Mouse (Mus musculus) heart, postnatal 10 days (tissue): ENCODE measurements at regions not wholly inside any gene's neighbourhood (a gene's known extent, or its start where the extent isn't known, plus 50 kb on each side); places are given as distances from the start of the nearest gene placed in this dataset.
A peak's percentile ranks its signal among the peaks of the same experiment; 100 is the strongest.

Experiments used
- DNase-seq, 2 experiments: peaks; one replicate each; pipeline ENCODE4 v3.0.0; 2021
- intact Hi-C: fragments of 180-260 bp; cut with DNase I; formaldehyde crosslinking; loops from one replicate; pipeline ENCODE4 v1.15.1; 2025

DNA sequence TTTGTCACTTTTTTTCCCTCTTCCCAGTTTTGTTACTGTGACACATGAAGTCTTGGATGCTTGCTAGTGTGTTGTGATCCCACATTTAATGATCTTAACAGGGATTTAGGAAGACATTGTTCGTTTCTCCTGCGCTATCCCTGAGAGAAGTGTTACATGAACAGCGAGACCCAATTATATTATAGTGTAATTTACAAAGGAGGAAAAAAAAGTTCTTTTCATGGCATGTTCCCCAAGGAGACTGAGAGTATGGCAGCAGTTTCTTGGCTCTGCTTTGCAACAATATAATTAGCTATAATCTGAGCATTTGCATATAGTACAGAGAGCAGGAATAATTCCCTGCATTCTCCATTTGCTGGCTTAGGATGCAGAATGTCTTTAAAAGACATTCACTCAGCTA lies 168.6 kb downstream of the Insc start:
- no peak for DNase-seq
- intact Hi-C loops: no loop called here

DNA sequence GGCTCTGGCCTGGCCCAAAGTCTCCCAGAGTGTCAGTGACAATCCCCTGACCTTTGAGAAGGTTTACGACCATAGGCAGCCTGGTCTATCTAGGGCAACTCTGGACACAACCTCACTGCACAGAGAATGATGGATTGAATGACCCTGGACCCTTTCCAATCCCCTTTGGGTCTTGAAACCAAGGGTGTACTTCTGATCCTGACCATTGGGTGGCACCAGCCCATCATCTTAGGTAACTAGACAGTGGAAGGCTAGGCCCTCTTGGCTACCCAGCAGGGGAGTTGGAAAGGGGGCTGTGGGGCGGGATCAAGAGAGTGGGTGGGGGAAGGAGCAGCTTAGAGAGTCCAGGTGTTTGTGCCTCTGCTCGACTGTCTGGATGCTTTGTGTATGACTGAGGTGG lies 178.7 kb downstream of the Insc start:
- DNase-seq: peak; percentile 74 to 84
- intact Hi-C loops: loop anchor here (2.0 to 5.0 kb wide), 2 partner anchors 290 to 1119 kb away; no protein-coding TSS in a partner anchor

- intact Hi-C loops: no loop called here
Measured at GRCm38 (mm10) chr7:114933861-114934260, 190.4 kb downstream of the Insc start.

GRCm38 (mm10) chr7:114950759-114951158 lies 207.3 kb downstream of the Insc start:
- DNase-seq: no peak
- intact Hi-C loops: no loop called here

More at GRCm38 (mm10) chr7:114933861-114934260, 190.4 kb downstream of the Insc start:
- DNase-seq: no peak

DNA sequence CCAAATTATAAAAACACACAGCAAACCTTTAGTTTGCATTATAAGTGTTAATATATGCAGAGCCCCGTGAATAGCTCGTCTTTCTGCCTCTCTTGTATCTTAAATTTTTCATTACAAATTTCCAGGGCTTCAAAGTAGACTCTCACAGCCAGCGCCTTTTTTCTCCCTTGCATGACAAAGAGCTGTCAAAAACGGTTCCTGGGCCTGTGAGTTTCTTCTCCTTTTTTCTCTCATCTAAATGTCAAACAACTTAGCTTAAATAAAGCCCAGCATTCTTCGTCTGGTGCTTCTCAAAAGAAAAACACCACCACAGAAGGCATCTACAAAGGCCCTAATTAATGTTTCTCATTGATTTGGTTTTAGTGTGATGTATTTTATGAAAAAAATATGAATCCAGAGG lies 219.7 kb downstream of the Insc start:
- intact Hi-C loops: no loop called here
- no peak for DNase-seq

DNA sequence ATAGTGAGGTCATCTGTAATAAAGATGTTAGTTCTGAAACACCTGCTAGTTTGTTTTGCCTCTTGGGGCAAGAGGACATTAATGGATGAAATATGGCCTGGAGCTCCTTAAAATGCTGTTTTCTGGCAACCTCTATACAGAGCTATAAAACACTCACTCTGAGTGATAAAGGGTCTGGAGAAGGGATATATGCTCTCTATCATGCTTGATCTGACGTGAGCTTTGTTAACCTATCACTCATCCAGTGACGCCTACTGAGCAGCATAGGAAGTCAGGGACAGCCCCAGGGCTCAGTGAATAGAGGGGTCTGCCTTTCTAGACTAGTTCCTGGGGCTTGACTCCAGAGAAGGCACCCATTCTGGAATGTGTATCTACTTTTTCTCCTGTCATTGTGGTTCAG lies 222.4 kb downstream of the Insc start:
- intact Hi-C loops: no loop called here
- no peak for DNase-seq

DNA sequence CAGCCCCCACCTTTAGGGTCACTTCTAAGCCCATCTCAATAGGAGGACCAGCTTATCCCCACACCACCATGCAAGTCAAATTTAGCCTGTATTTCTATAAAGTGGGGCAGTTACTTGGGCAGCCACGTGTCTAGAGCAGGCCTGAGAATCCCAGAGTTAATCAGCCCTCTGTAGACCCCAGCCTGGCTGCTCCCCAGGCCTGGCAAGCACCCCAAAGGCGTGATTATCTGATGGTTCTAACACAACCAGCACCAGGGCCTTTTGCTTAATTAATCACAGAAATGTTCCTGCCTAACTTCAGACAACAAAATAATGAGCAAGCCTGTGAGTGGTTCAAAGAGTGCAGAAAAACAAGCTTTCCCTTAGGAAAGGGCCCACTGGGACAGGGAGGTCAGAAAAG lies 243.0 kb downstream of the Insc start:
- intact Hi-C loops: no loop called here
- DNase-seq: no peak

DNA sequence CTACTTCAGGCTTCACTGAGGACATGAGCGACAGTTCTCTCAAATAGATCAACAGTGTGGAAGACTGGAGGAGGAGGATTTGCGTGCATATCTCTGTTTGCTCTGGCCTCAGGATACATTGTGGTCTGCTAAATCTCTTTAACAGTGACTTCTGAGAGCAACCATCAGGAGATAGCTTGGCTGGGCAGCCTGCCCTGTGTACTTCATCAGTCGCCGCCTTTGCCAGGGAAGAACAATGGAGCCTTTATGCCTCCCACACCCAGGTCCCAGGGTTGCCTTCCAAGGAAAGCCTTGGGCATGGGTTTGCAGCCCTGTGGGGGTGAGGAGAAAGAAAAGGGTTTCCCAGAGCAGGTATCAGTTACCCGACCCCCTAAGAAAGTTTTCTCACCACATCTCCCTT lies 247.8 kb downstream of the Insc start:
- intact Hi-C loops: no loop called here
- DNase-seq: peak; percentile 61 to 64

DNA sequence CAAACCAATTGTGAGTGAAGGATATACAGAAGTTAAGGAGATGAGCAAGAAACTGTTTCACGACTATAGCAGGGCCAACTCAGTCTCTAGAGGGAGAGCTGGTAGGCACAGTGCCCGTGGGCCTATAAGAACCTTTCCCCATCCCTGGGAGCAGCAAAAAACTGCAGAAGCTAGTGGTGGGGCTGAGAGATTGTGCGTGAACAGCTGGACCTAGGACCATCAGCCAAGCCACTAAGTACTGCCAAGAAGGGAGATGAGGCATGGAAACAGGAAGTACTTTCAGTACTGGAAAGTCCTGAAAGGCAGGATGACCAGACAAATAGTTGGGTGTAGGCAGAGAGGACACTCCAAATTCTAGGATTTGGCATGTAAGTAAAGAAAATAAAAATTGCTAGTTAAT lies 248.9 kb downstream of the Insc start:
- DNase-seq: peak; percentile 62 to 66
- intact Hi-C loops: no loop called here

DNA sequence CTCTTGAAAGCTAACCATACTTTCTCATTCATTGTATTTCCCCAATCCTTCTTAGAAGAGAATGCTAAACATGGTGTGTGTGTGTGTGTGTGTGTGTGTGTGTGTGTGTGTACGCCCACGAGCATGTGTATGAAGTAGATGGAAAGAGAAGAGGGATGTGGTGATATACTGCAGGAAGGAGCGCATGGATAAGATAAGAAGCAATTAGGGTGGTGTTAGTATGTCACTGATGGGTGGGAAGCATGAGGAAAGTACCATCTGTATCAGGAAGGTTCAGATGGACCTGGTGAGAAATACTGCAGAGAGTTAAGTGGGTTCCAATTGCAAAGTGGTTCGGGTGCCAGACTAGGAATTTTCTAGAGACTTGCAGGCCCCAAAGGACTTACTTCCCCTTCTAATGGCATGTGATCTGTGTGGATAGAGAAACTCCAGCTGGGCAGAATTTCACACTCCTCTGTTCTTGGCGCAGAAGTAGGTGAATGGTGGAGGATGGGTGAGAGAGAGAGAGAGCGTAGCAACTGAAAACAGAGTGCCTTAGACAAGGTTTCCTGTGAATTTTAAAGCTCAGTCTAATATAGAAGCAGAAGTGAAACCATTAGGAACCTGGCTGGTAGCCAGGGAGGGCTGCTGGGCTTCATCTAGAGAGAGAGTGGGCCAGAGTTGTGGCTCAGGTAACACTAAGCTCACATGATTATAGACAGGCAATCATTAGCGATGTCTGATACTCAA lies 257.5 kb downstream of the Insc start:
- intact Hi-C loops: no loop called here
- DNase-seq: peak; percentile 42 to 51

GRCm38 (mm10) chr7:115014253-115014998 lies 270.9 kb downstream of the Insc start:
- intact Hi-C loops: no loop called here
- DNase-seq: no peak

DNA sequence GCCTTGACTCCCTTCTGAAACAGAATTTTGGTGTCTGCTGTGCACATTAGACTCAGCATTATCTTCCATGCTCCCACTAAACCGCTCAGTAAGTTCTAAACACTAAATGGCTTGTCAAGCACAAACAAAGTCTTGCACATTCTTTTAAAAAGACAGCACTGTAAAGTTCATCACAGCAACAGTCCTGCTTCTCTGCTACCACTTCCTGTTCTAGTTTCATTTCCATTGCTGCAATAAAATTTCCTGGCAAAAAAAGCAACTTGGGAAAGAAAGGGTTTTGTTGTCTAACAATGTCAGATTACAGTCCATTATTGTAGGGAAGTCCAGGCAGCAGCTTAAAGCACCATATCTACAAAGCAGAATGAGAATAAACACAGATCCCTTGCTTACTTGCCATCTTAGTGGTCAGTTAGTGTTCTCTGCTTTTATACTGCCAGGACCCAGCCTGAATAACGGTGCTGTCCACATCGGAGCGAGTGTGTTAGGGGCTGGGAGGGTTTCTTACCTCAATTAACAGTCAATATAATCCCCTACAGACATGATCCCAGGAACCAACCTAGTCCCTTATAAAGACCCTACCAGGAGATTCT lies 276.0 kb downstream of the Insc start:
- intact Hi-C loops: no loop called here
- DNase-seq: peak in 1 of 2 experiments; percentile 3

DNA sequence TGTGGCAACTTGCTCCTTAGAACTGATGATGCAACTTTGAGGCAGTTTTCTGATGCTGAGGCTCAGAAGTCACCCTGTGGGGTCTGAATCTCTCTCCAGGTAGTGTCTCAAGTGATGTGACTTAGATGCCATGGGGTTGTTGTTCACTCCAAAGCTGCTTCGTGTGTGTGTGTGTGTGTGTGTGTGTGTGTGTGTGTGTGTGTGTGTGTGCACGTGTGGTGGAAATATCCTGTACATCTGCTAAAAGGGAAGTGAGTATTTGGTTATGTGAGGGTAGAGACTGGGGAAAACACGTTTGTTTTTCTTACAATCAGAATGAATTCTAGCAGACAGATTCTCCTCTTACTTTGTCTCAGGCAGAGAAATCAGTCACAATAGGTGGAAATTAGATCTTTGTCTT lies 276.5 kb downstream of the Insc start:
- intact Hi-C loops: no loop called here
- DNase-seq: no peak

- intact Hi-C loops: no loop called here
- no peak for DNase-seq
Measured at GRCm38 (mm10) chr7:115025803-115026202, 282.3 kb downstream of the Insc start.

DNA sequence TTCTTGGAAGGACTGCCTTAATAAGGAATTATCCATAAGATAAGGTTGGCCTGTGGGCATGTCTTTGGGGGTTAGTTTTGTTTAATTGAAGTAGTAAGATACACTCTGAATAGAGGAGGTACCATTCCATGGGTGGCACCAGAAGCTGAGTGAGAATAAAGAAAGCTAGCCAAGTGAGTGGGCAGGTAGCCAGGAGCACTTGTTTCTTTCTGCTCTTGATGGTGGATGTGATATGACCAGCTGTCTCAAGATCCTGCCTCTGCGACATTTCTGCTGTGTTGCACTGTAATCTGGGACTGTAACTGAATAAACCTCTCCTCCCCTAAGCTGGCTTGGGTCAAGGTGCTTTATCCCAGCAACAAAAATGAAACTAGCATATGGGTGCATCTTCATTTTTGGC lies 284.2 kb downstream of the Insc start:
- intact Hi-C loops: no loop called here
- DNase-seq: no peak

- intact Hi-C loops: no loop called here
- no peak for DNase-seq
Measured at GRCm38 (mm10) chr7:115033987-115034386, 290.5 kb downstream of the Insc start.

DNA sequence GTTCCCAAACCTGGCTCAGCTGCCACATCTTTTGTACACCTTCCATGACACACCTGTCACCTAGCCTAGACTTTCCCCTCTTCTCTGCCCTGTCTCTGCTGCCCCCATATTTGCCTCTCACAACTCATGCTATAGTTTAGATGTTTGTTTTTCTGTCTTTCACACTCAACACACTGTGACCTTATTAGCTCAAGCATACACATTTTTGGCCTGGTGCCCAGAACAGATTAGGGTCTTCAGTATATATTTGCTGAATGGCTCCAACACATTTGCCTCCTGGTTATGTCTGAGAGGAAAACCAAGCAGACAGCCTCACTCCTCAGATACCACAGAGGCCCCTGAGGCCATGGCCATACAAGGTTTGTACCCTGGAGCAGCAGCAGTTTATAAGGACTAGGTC lies 312.0 kb downstream of the Insc start:
- intact Hi-C loops: no loop called here
- no peak for DNase-seq

DNA sequence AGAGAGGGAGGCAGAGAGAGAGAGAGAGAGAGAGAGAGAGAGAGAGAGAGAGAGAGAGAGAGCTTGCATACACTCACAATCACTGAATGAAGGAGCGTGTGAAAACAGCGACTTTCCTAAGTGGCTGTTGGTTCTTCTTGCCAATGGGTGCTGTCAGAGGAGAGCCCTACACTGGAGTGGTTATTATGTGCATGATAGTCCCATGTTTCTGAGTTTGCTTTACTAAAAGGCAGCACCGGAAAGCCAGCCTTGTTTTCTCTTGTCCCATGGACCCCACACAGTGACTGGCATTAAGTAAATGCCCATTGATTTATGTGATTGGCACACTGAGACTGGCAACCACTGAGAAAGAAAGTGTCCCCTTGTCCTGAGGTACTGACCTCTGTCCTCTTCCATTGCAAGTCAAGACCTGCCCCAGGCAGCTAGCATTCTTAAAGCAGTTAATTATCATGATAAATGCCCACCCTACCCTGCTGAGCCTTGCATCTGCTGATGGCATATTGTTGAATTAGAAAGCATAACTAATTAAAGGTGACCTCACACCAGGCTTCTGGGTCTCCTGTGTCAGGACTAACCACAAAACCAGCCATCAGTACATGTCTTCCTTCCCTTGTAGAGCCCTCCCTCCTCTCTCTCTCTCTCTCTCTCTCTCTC lies 313.6 kb downstream of the Insc start:
- intact Hi-C loops: no loop called here
- no peak for DNase-seq

DNA sequence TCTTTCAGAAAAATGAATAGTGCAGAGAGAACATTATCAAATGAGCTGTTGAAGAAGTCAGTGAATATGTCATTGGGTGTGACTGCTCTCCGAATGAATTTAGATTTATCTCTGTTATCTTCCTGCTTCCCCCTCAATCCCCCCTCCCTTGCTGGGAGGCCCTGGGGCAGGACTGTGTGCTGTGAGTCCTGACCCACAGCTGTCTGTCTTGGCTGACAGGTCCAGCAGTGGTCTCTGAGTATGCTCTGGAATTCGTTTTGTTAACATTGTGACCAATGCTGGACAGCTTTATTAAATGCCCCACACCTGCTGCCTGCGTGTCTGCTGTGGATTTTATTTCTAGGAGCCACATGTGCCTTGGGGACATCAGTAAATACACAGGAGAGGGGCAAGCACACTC lies 314.2 kb downstream of the Insc start:
- DNase-seq: no peak
- intact Hi-C loops: no loop called here

DNA sequence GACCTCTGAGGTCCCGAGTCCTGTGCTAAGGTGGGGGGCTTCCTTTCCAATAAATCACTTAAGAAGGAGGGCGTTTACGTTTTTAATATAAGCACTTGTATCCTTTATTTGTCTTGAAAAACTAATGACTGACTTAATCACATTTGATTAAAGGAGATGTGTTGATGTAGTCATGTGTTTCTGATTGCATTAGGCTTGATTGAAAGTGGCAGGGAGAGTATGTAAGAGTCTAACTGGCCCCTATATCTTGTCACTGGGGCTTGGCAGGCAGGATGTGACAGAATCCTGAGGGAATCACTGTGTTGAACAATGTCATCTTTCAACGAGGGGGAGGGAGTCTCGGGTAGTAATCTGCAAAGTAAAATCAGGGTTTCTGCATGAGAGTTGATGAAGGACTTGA lies 316.7 kb downstream of the Insc start:
- intact Hi-C loops: no loop called here
- no peak for DNase-seq

DNA sequence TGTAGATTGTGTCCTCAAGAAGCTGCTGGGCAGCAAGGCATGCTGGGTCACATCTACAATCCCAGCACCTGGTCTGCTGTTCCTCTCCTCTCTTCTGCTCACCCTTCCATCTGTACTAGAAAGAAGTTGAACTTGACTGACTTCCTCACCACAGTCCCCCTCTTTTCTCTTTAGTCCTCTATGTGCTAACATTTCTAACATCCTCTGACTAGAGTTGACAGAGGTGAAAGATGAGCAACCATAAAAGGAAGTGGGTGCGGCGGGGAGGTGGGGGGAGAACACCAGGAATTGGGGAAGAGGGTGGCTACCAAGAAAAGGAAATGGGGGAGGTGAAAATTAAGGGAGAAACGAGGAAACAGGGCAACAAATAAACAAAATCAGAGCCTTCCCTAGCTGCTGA lies 319.3 kb downstream of the Insc start:
- no peak for DNase-seq
- intact Hi-C loops: no loop called here
